Mouse (Mus musculus) lung, embryonic 16.5 days (tissue): Measurements from ENCODE around the gene Castor1. TPM values are rescaled to one million over a fixed set of nuclear protein-coding genes. Genes with fewer than 3 reads are reported as not detected.
A peak's percentile ranks its signal among the peaks of the same experiment; 100 is the strongest.

Experiments used
- ATAC-seq: fragments of 200-750 bp; cut with Nextera tagmentation; 2 replicates; pipeline ENCODE4 v1.8.0; 2017; ENCODE audit warnings: low read depth, mild to moderate bottlenecking, moderate library complexity
- H3K27ac ChIP-seq: fragments of 300-500 bp; sonication (generic); 2 replicates; pipeline ENCODE4 v1.5.1; 2014; ENCODE audit warnings: mild to moderate bottlenecking, control low read depth, low read length
- H3K27me3 ChIP-seq: fragments of 300-500 bp; sonication (generic); 2 replicates; pipeline ENCODE4 v1.6.1; 2014; ENCODE audit warnings: low read depth, low read length, mixed read lengths; ENCODE audit not compliant: control insufficient read depth, insufficient read depth
- H3K36me3 ChIP-seq: fragments of 300-500 bp; sonication (generic); 2 replicates; pipeline ENCODE4 v1.6.1; 2014; ENCODE audit warnings: low read length; ENCODE audit not compliant: control insufficient read depth, insufficient read depth
- H3K4me1 ChIP-seq: fragments of 300-500 bp; sonication (generic); replicated peaks from 2 replicates; pipeline ENCODE4 v1.6.1; 2014; ENCODE audit warnings: low read length, mixed read lengths; ENCODE audit not compliant: control insufficient read depth, insufficient read depth
- H3K4me2 ChIP-seq: fragments of 300-500 bp; sonication (generic); 2 replicates; pipeline ENCODE4 v1.6.1; 2014; ENCODE audit warnings: low read depth, low read length, control low read depth
- H3K4me3 ChIP-seq: fragments of 300-500 bp; sonication (generic); 2 replicates; pipeline ENCODE4 v1.5.1; 2014; ENCODE audit warnings: mild to moderate bottlenecking, low read length, control low read depth
- H3K9ac ChIP-seq: fragments of 300-500 bp; sonication (generic); 2 replicates; pipeline ENCODE4 v1.6.1; 2014; ENCODE audit warnings: low read length, control low read depth
- H3K9me3 ChIP-seq: fragments of 300-500 bp; sonication (generic); 2 replicates; pipeline ENCODE4 v1.6.1; 2016; ENCODE audit warnings: low read length; ENCODE audit not compliant: control insufficient read depth
- whole genome bisulfite sequencing: fragments of 180-500 bp; shearing (Covaris S2); extraction: QIAGEN DNeasy Blood & Tissue Kit; methylation state at CpG from one replicate; pipeline ENCODE4 v1.1.7; 2014; 5-methylcytosine and 5-hydroxymethylcytosine counted together
- polyA plus RNA-seq: library from polyadenylated mRNA; unstranded; fragments of >200 nt; fragmentation: Nextera tagmentation; extraction: Ambion mirVana; gene quantifications from 2 replicates; pipeline ENCODE4 v1.2.1, GENCODE M21; 2015

The Castor1 gene
- polyA plus RNA-seq, 1 experiment from 2014 or later: 6.5 TPM

GRCm38 (mm10) chr11:4261188-4261494 is 43.1 kb downstream of the Castor1 start:
- Histone ChIP-seq H3K36me3 (no peaks in the 10 kb centered on the region), H3K4me3 (no peak overlapping the region), H3K4me2 (no peak overlapping the region), H3K9ac (no peak overlapping the region), H3K9me3 (no peaks in the 10 kb centered on the region), H3K27ac (peak overlapping the region; percentile 51; the same call in 1 of the 2 replicates), H3K4me1 (peaks cover 46% of the 10 kb centered on the region), H3K27me3 (peaks cover 13% of the 10 kb centered on the region)
- peak; percentile 31 for ATAC-seq
- WGBS: 32% methylated on average over 7 of the region's 7 CpGs

- H3K27me3 ChIP-seq: peaks cover 15% of the 10 kb centered on the region
- WGBS: 5% methylated on average over 5 of the region's 5 CpGs
- H3K36me3 ChIP-seq: no peaks in the 10 kb centered on the region
- peak overlapping the region; percentile 51; the same call in 1 of the 2 replicates for H3K27ac ChIP-seq
- no peaks in the 10 kb centered on the region for H3K9me3 ChIP-seq
- no peak overlapping the region for H3K9ac ChIP-seq
- H3K4me3 ChIP-seq: no peak overlapping the region
- peak; percentile 13; the same call in 1 of the 2 replicates for ATAC-seq
- peaks cover 47% of the 10 kb centered on the region for H3K4me1 ChIP-seq
- no peak overlapping the region for H3K4me2 ChIP-seq
These were observed 43.9 kb downstream of the Castor1 start for GRCm38 (mm10) chr11:4261969-4262368.

GRCm38 (mm10) chr11:4262847-4263246 is 44.8 kb downstream of the Castor1 start:
- Histone ChIP-seq H3K27me3 (peaks cover 24% of the 10 kb centered on the region), H3K27ac (no peak overlapping the region), H3K36me3 (no peaks in the 10 kb centered on the region), H3K4me3 (no peak overlapping the region), H3K9me3 (no peaks in the 10 kb centered on the region), H3K9ac (no peak overlapping the region), H3K4me2 (no peak overlapping the region), H3K4me1 (peaks cover 52% of the 10 kb centered on the region)
- no peak for ATAC-seq
- WGBS: 19% methylated on average over 5 of the region's 7 CpGs

GRCm38 (mm10) chr11:4263296-4263695 is 45.3 kb downstream of the Castor1 start:
- Histone ChIP-seq H3K4me3 (no peak overlapping the region), H3K27ac (no peak overlapping the region), H3K27me3 (peaks cover 28% of the 10 kb centered on the region), H3K9me3 (no peaks in the 10 kb centered on the region), H3K4me2 (no peak overlapping the region), H3K36me3 (no peaks in the 10 kb centered on the region), H3K4me1 (peaks cover 52% of the 10 kb centered on the region), H3K9ac (no peak overlapping the region)
- ATAC-seq: no peak
- WGBS: 38% methylated on average over 1 of the region's 1 CpGs

GRCm38 (mm10) chr11:4264066-4264465 is 46.0 kb downstream of the Castor1 start:
- H3K27ac ChIP-seq: no peak overlapping the region
- peaks cover 36% of the 10 kb centered on the region for H3K27me3 ChIP-seq
- 48% methylated on average over 7 of the region's 7 CpGs for WGBS
- no peak overlapping the region for H3K9ac ChIP-seq
- no peaks in the 10 kb centered on the region for H3K9me3 ChIP-seq
- H3K4me2 ChIP-seq: no peak overlapping the region
- no peak overlapping the region for H3K4me3 ChIP-seq
- H3K4me1 ChIP-seq: peaks cover 52% of the 10 kb centered on the region
- no peaks in the 10 kb centered on the region for H3K36me3 ChIP-seq
- peak; percentile 47 for ATAC-seq

- peaks cover 38% of the 10 kb centered on the region for H3K27me3 ChIP-seq
- no peak overlapping the region for H3K27ac ChIP-seq
- peak; percentile 70 for ATAC-seq
- H3K4me2 ChIP-seq: peak overlapping the region; percentile 72
- H3K36me3 ChIP-seq: no peaks in the 10 kb centered on the region
- peak overlapping the region; percentile 66 for H3K9ac ChIP-seq
- no peaks in the 10 kb centered on the region for H3K9me3 ChIP-seq
- peak overlapping the region; percentile 63 for H3K4me3 ChIP-seq
- H3K4me1 ChIP-seq: peaks cover 40% of the 10 kb centered on the region
- WGBS: 1% methylated on average over 46 of the region's 61 CpGs
These were observed 48.5 kb downstream of the Castor1 start for GRCm38 (mm10) chr11:4266271-4267201.

GRCm38 (mm10) chr11:4267202-4267578 is 49.2 kb downstream of the Castor1 start:
- Histone ChIP-seq H3K4me1 (peaks cover 33% of the 10 kb centered on the region), H3K9ac (peak overlapping the region; percentile 66), H3K9me3 (no peaks in the 10 kb centered on the region), H3K27me3 (peaks cover 38% of the 10 kb centered on the region), H3K4me2 (peak overlapping the region; percentile 72), H3K4me3 (peak overlapping the region; percentile 63), H3K36me3 (no peaks in the 10 kb centered on the region), H3K27ac (no peak overlapping the region)
- ATAC-seq: no peak
- WGBS: 2% methylated on average over 13 of the region's 13 CpGs

GRCm38 (mm10) chr11:4268500-4268899 is 50.5 kb downstream of the Castor1 start:
- Histone ChIP-seq H3K9me3 (no peaks in the 10 kb centered on the region), H3K27me3 (peaks cover 38% of the 10 kb centered on the region), H3K4me3 (no peak overlapping the region), H3K4me1 (peaks cover 23% of the 10 kb centered on the region), H3K36me3 (no peaks in the 10 kb centered on the region), H3K9ac (no peak overlapping the region), H3K27ac (no peak overlapping the region), H3K4me2 (no peak overlapping the region)
- 80% methylated on average over 6 of the region's 6 CpGs for WGBS
- ATAC-seq: no peak

GRCm38 (mm10) chr11:4270744-4271459 is 52.9 kb downstream of the Castor1 start:
- Histone ChIP-seq H3K4me2 (no peak overlapping the region), H3K36me3 (no peaks in the 10 kb centered on the region), H3K4me1 (peaks cover 13% of the 10 kb centered on the region), H3K9ac (no peak overlapping the region), H3K27me3 (peaks cover 26% of the 10 kb centered on the region), H3K4me3 (no peak overlapping the region), H3K27ac (no peak overlapping the region), H3K9me3 (no peaks in the 10 kb centered on the region)
- peak; percentile 54 for ATAC-seq
- 30% methylated on average over 20 of the region's 20 CpGs for WGBS
